Mouse (Mus musculus) left cerebral cortex, adult 2 months (tissue): ENCODE data around the gene Nxpe4. TPM values are rescaled to one million over a fixed set of nuclear protein-coding genes. Genes with fewer than 3 reads are reported as not detected.
A peak's percentile ranks its signal among the peaks of the same experiment; 100 is the strongest.

ENCODE experiments used
- DNase-seq, 2 experiments: peaks; one replicate each; pipeline ENCODE4 v3.0.0; 2021 to 2022; ENCODE audit warnings: low spot score in 2 of 2, mixed read lengths in 1 of 2; ENCODE audit errors: extremely low spot score in 1 of 2
- H3K27ac ChIP-seq: fragments of 200-600 bp; 2 replicates; pipeline ENCODE4 v1.8.1; 2022
- H3K4me3 ChIP-seq: fragments of 200-600 bp; 2 replicates; pipeline ENCODE4 v1.8.1; 2022
- CTCF ChIP-seq: fragments of 200-600 bp; IDR thresholded peaks from 2 replicates; pipeline ENCODE4 v1.8.1; 2022; ENCODE audit warnings: antibody characterized with exemption, mild to moderate bottlenecking, moderate library complexity
- intact Hi-C: fragments of 180-260 bp; cut with DNase I; formaldehyde crosslinking; loops from one replicate; pipeline ENCODE4 v1.15.1; 2025
- total RNA-seq, 2 experiments: library from RNA; stranded (reverse); gene quantifications; 2 replicates each; pipeline ENCODE4 v1.2.3; 2021

Gene Nxpe4
- total RNA-seq, 2 experiments from 2014 or later: 10.8 to 13.5 TPM

- no peak overlapping the region for H3K4me3 ChIP-seq
- no peak for TF ChIP-seq CTCF
- no peak for DNase-seq
- no peak overlapping the region for H3K27ac ChIP-seq
- intact Hi-C loops: no loop called here
These were observed 259.2 kb downstream of the Nxpe4 start for GRCm38 (mm10) chr9:48421029-48421428.

- H3K27ac ChIP-seq: no peak overlapping the region
- intact Hi-C loops: no loop called here
- no peak for DNase-seq
- no peak overlapping the region for H3K4me3 ChIP-seq
- TF ChIP-seq CTCF: no peak
These were observed 259.7 kb downstream of the Nxpe4 start for GRCm38 (mm10) chr9:48421561-48421960.

GRCm38 (mm10) chr9:48422382-48422781 is 260.6 kb downstream of the Nxpe4 start:
- DNase-seq: no peak
- no peak overlapping the region for H3K4me3 ChIP-seq
- no peak overlapping the region for H3K27ac ChIP-seq
- TF ChIP-seq CTCF: no peak
- intact Hi-C loops: no loop called here

- Histone ChIP-seq H3K27ac (no peak overlapping the region), H3K4me3 (no peak overlapping the region)
- intact Hi-C loops: no loop called here
- no peak for TF ChIP-seq CTCF
- no peak for DNase-seq
These were observed 261.4 kb downstream of the Nxpe4 start for GRCm38 (mm10) chr9:48423256-48423655.

GRCm38 (mm10) chr9:48427176-48427575 is 265.4 kb downstream of the Nxpe4 start:
- no peak for TF ChIP-seq CTCF
- no peak for DNase-seq
- intact Hi-C loops: no loop called here
- Histone ChIP-seq H3K27ac (no peak overlapping the region), H3K4me3 (no peak overlapping the region)

- TF ChIP-seq CTCF: no peak
- Histone ChIP-seq H3K27ac (no peak overlapping the region), H3K4me3 (no peak overlapping the region)
- intact Hi-C loops: no loop called here
- no peak for DNase-seq
These were observed 270.6 kb downstream of the Nxpe4 start for GRCm38 (mm10) chr9:48432449-48432848.

DNA sequence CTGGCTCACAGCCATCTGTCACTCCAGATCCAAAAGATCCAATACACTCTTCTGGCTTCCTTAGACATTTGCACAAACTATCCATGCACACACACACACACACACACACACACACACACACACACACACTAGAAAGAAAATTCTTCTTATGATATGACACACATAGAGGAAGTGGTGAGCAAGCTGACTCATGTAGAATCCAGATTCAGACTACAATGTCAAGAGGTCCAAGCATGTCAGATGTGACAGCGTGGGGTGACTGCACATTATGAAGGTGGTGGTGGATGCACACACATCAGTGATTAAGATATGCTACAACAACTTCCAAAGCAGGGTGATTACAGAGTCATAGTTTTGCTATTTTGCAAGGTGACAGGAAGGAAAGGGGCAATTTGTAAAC is 282.1 kb downstream of the Nxpe4 start:
- TF ChIP-seq CTCF: no peak
- no peak for DNase-seq
- no peak overlapping the region for H3K4me3 ChIP-seq
- intact Hi-C loops: no loop called here
- H3K27ac ChIP-seq: no peak overlapping the region

GRCm38 (mm10) chr9:48444821-48445220 is 283.0 kb downstream of the Nxpe4 start:
- Histone ChIP-seq H3K27ac (no peak overlapping the region), H3K4me3 (no peak overlapping the region)
- TF ChIP-seq CTCF: no peak
- no peak for DNase-seq
- intact Hi-C loops: no loop called here

DNA sequence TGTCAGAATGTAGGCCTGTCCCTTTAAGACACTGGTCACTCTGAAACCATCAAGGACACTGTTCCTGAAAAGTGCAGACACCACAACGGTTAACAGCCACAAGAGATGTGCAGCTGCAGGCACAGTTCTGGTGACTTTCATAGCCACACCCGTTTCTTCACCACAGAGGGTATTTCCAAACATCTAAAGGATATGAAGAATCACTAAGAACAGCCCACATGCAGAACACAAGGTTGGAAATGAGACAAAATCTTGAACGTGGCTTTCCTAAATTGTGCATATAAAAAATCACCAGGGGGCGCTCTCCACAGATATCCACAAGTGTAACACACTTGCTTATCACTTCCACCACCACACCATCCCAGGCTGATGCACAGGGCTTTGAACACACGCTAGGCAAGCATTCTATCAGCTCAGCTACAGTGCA is 286.0 kb downstream of the Nxpe4 start:
- Histone ChIP-seq H3K27ac (no peak overlapping the region), H3K4me3 (no peak overlapping the region)
- DNase-seq: no peak
- TF ChIP-seq CTCF: peak; percentile 62
- intact Hi-C loops: no loop called here

Other genes with a start within 250 kb of the Nxpe4 start
- gene Nxpe2, start 191.4 kb downstream of the Nxpe4 start, total RNA-seq: under 1 TPM; 0.16 to 0.32 TPM